Mouse (Mus musculus) thymus, postnatal 10 days (tissue): ENCODE measurements around the gene En2.

ENCODE experiments used
- DNase-seq, 2 experiments: peaks; one replicate each; pipeline ENCODE4 v3.0.0; 2021; ENCODE audit warnings: low spot score in 2 of 2

The En2 gene

DNA sequence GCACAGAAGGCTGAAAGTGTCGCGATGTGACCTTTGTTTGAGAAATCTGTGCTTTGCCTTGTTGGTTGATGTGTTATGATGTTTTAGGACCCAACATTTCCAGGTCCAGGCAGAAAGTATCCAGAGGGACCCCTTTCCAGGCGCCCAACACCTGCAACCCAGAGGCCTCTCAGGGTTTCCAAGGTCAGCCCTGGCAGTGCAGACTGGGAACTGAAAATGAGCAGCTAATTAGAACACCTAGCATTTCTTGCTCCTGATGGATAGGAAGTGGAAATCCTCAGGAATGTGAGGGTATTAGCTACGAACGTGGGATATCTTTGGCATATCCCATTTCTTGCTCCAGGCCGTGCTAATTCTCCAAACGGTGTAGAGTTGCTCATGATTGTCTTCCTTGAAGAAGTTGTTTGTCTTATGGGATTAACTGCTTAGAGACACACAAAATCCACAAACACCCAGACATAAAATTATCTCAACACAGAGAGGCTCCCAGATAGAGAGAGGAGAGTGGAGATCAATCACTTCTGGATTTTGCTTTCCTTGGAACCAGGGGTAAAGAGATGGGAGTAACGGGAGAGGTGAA, 5.5 kb upstream of the En2 start:
- no peak for DNase-seq

DNA sequence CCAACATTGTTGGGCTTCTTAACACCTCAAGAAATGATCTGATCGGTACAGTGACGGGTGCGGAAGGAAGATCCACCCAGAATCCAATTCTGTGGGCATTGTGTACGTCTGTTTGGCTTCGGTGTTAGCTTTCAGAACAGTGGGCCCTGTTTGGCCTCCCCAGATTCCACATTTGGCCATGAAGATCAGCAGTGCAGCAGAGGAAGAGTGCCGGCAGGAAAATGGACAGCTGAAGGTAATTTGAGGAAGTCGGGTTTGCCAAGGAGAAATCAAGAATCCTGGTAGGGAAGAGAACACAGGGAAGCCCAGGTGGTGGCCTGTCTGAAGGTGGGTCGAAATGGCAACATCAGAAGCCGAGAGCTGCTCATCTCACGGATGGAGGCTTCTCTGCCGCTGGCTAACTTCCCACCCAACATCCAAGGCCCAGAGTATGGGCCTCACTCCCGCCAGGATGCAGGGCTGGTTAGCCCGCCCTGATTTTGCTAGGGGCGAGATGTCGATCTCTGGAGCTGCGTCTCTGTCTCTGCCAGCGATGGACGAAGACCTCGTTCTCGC, 4.0 kb upstream of the En2 start:
- no peak for DNase-seq

DNA sequence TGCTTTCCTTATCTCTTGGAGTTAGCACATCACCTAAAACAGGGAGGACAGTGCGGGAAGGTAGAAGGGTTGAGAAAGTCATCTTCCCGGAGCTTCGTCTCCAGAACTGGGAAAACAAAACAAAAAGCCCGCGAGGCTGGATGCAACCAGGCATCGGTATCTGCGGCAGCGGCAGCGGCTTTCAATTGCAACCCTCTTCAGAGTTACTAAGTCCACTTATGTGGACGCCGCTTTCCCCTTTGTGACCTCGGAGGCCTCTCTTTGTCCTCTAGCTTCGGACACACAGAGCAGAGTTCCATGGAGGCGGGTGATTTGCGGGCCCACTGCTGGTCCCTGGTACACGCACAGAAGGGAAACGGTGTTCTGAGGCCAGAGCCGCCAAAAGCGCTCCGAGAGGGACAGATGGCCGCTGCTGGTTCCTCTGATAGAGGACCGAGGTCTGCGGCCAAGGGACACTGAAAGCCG, 3.5 kb upstream of the En2 start:
- no peak for DNase-seq

DNA sequence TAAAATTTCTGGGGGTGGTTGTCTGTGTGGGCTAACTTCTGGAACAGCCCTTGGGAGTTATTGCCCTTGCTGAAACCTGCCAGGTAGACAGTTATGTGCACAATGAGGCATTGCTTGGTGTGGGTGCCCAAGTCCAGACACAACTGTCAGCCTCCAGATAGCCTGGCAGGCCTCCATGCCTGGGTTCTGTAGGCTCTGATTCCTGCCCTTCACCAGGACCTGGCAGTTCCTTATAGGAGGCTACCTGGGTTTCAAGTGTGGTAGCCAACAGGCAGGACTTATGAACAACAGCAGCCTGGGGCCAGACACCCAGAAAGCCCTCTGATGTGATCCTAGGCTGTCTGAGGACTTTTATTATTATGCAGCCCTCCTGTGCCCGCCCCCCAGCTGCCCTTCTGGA, 1.6 kb upstream of the En2 start:
- no peak for DNase-seq

DNA sequence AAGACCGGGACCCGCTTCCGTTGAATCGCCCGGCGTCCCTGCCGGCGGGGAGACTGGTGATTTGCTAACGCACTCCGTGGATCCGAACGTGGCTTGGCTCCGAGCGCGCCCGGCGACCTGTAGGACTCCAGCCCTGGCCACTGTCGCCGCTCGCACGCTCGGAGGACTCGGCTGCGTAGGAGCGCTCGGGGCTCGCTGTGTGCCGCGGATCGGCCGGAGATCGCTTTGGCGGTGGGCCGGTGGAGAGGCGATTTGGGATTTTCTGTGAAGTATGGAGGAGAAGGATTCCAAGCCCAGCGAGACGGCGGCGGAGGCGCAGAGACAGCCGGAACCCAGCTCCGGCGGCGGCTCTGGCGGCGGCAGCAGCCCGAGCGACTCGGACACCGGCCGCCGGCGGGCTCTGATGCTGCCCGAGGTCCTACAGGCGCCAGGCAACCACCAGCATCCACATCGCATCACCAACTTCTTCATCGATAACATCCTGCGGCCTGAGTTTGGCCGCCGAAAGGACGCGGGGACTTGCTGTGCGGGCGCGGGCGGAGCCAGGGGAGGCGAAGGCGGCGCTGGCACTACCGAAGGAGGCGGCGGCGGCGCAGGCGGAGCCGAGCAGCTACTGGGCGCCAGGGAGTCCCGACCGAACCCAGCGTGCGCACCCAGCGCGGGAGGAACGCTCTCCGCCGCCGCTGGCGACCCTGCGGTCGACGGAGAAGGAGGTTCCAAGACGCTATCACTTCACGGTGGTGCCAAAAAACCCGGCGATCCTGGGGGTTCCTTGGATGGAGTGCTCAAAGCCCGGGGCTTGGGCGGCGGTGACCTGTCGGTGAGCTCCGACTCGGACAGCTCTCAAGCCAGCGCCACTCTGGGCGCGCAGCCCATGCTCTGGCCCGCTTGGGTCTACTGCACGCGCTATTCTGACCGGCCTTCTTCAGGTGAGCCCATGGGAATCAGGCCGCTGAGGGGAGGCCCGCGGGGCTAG, 1.1 kb downstream of the En2 start:
- no peak for DNase-seq

DNA sequence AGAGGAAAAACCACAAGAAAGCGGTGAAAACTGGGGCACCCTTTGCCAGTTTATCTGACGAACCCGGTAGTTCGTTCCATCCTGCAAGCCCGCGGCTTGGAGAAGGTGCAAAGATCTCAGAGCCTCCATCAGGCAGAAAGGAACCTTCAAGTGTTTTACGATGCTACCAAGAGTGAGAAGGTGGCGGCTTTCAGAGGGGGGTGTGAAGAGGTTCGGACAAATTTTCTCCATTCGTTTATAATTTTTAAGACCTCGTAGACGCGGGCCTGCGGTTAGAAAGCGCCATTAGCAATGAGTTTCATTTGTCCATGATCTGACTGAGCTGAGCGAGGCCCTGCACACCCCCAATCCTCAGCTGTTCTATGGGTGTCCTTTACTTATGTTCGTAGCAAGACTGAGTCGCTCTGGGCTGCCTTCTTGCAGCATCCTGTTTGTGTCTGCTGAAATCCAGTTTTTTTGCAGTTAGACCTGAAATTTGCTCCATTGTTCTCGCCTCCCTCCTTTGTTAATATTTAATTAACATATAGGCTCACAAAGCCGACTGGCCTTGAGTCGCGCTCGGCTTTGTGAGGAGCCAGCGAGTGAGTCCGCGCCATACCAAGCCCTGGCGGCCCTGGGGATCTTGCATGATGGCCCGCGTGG, 2.2 kb downstream of the En2 start:
- no peak for DNase-seq

DNA sequence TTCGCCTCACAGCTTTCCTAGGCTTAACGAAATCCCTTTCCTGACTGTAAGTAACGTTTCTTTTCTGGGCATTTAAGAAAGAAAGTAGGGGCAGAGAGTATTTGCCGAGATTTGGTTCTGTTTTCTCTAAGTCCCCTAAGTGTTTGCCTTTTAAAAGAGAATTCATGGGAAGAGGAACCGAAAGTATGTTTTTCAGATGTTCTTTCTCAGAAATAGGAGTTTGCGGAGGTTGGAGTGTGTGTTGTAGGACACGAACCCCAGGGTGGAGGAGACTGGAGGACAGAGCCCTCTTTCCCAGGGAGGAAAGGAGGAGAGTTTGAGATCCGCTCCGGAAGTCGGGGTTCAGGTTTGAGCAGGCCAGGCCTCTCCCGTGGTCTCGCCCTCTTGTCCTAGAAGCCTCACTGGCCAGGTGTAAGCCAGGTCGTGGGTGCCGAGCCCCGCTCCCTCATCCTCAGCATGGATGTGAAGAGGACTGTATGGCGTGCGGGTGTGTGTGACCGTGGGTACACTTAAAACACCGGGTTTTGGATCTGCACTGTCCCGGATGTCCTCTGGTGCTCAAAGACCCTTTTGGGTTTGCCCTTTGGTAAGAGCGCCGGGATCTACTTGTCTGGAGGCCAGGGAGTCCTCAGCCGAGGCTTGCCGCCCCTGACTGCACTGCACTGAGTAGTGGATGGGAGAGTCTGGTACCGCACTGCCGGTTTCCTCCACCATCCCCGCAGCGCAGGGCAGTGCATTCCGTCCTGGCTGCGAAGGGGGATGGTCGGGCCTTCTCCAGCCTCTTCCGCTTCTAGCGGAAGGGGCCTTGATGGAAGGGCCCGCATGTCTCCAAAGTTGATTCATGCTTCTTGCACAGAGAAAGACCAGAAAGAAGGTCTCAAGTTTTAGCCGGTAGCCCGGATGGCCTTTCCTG, 3.0 kb downstream of the En2 start:
- DNase-seq, result no peak

DNA sequence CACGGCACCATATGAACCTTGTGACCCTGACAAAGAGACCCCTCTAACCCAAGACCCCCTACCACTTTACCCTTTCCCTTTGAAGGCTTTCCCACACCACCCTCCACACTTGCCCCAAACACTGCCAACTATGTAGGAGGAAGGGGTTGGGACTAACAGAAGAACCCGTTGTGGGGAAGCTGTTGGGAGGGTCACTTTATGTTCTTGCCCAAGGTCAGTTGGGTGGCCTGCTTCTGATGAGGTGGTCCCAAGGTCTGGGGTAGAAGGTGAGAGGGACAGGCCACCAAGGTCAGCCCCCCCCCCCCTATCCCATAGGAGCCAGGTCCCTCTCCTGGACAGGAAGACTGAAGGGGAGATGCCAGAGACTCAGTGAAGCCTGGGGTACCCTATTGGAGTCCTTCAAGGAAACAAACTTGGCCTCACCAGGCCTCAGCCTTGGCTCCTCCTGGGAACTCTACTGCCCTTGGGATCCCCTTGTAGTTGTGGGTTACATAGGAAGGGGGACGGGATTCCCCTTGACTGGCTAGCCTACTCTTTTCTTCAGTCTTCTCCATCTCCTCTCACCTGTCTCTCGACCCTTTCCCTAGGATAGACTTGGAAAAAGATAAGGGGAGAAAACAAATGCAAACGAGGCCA, 3.8 kb downstream of the En2 start:
- DNase-seq, result no peak

DNA sequence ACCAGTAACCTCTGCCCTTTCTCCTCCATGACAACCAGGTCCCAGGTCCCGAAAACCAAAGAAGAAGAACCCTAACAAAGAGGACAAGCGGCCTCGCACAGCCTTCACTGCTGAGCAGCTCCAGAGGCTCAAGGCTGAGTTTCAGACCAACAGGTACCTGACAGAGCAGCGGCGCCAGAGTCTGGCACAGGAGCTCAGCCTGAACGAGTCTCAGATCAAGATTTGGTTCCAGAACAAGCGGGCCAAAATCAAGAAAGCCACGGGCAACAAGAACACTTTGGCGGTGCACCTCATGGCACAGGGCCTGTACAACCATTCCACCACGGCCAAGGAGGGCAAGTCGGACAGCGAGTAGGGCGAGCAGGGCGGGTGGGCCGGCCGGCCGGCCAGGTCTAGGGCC, 4.6 kb downstream of the En2 start:
- no peak for DNase-seq

DNA sequence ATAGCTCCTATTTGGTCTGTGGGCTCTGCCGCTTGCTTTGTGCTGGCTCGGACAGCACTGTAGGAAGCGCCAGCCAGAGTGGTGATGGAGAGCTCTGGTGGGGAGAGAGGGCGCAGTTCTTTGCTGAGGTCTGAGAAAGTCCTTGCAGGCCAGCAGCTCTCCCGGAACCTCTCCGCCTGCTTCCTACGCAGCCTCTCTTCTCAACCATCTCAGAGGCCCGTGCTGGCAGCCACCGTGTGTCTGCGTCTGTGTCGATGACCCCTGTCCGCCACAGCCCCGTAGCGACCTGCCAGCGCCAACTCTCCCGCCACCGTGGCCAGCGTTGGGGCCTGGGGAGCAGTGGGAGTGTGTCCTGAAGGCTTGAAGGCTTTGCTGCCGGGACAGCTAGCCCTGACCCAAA, 5.4 kb downstream of the En2 start:
- no peak for DNase-seq

DNA sequence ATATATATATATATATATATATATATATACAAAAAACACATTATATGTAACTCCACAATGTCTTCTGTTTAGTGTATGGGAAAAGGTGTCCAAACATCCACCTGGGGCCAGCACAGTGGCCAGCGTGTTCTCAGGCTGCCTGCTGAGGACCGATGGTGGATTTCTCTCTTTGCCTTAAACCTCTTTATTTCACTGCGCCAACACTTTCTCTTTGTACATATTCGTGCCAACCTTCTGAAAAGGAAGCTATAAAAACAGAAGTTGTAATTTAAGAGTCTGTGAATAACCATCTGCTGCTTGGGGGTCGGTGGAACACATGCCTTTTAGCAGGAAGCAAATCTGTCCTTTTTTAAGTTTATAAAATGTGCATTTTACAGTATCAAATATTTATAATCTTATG, 6.2 kb downstream of the En2 start:
- no peak for DNase-seq

DNA sequence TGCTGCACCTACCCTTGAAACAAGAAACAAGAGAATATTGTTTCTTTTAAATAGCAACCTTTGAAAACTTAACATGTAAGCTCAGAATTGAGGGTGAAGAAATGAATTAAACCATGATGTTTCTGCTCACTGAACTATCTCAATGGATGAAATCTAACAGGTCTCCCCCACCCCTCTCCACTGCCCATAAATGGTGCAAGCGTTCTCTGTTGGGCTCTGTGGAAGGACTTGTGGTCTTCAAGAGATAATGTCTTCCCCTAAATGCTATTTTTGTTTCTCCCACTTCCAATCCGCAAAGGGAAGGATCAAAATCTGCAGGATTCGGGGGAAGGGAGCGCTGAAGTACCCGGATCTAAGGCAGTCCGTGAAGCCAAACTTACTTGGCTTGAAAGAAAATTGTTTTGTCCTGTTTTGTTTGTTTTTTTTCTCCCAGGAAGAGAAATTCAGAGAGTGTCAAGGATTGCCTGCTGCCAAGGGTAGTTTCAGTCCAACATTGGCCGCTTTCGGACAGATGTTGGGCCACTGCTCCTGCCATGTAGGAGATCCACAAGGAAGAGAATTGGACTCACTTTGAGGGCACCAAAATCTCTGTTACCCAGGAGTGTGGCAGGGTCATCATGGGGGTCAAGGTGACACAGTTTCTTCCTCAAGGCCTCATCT, 6.9 kb downstream of the En2 start:
- no peak for DNase-seq

DNA sequence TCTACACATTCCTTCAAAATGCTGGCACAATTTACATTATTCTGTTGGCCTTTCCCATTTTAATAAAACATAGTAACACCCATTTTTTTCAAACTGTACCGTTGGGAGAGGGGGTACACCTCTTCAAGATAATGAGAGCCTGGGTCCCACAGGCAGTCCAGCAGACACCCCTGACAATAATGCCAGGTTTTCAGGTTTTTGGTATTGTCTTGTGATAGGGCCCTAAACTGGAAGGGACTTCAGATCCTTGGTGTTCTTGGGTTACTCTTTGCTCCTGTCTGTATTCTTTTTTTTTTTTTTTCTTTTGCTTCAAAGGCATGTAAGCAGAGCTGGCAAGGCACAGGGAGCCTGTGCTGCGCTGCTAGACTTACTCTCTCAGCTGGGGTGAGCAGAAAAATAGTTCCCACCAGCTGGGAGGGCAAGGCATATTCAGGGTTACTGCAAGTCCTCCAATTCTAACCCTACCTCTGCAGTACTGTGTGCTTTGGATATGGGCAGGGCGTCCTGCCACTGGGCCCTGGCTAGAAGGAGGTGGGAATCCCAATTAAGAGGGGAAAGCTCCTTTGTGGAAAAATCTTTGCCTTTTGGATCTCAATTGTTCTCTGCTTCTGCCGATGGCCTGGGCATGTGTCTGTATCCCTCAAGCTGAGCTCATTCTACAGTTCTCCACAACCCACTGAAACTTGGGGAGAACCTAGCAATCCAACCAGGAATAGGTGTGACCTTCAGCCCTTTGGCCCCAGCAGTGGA, 7.6 kb downstream of the En2 start:
- DNase-seq, result no peak

DNA sequence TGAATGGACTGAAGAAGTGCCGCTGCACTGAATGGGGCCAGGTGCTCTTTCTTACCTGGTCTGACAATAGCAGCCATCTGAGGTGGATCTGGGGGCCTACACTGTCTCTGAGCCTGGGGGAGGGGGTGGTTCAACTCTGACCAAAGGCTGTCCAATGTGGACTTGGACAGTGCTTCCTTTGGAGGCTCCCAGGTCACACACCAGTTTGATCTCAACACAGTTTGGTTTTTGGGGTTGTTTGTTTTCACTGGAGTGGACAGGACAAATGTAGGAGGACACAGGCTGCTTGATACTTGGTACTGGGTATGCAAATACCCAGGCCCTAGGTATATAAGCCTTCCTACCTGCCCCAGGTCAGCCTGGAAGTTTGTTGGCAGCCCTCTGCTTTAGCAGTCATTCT, 8.2 kb downstream of the En2 start:
- DNase-seq, result no peak

DNA sequence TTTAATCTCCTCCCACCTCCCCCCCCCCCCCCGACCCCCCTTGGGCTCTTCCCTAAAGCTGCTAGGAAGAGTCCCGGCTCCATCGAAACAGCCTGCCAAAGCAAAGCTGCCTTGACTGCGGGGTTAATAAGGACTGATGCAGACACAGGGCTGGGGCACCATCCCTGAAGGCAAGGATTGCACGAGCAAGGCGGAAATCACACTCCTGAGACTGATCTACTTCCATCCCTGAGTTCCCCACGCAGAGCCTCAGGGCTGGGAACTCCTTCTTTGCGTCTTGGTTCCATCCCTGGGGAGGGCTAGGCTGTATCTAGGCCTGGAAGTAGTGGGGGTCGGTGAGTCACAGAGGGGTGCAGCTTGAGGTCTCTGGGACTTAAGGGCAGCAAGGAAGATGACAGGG, 8.6 kb downstream of the En2 start:
- no peak for DNase-seq

DNA sequence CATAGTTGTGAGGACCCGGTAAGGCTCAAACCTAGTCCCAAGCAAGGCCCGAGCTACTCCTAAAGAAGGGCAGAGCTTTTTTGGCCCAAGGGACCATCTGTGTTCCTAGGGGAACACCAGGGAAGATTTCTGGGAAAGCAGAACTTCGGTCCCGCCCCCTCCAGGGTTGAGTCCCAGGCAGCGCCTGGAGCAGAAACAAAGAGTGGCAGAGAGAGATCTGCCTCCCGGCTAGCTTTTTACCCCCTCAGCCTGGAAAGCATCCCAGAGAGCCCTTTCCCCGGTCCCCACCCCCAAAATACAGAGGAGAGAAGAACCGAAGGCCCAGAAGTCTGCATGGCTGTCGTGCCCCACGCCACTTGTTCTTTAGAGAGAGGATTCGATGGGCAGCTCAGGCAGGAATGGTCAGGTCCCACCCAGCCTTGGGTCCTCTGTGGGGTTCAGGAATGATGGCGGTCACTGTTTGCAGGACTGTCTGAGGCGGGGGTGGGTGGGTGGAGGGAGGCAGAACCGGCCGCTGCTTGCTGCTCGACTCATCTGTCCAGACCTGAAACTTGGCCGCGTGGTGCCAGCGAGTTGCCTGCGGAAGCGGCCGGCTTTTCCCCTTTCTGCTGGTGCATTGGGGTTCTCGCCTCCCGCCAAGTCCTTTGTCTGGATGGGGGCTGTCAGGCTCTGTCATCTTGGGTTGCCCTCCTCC, 9.5 kb downstream of the En2 start:
- no peak for DNase-seq

DNA sequence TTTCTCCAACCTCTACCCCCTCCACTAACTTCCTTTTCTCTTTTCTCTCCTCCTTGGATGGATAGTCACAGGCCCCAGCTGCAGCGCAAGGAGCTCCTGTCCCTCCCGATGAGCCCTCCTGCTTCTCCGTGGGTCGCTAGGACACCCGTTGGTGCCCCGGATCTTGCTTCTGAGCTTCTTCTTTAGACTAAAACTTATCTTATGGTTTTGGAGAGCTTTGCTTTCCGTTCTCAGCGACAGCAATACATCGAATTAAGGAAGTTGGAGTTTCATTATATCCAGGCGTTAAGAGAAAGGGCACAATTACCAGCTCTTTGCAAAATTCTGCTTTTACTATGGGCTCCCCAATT, 10.1 kb downstream of the En2 start:
- DNase-seq, result no peak

DNA sequence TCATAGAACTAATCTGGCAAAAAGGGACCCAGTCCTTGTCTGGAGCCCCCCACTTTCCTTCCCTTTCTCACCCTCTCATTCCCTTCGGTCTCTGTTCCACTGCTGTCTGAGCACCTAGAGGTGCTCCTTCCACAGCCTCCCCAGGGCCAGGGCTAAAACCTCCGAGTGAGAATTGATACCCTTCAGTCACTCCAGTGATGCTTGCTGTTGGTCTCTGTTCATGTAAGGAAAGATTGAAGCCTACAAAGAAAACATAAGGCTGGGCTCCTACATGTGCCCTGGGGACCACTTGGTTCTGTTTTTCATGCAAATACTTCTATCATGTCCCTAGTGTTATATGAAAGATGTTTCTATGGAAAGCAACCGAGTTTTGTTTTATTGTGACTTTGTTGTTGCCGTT, 10.5 kb downstream of the En2 start:
- no peak for DNase-seq

DNA sequence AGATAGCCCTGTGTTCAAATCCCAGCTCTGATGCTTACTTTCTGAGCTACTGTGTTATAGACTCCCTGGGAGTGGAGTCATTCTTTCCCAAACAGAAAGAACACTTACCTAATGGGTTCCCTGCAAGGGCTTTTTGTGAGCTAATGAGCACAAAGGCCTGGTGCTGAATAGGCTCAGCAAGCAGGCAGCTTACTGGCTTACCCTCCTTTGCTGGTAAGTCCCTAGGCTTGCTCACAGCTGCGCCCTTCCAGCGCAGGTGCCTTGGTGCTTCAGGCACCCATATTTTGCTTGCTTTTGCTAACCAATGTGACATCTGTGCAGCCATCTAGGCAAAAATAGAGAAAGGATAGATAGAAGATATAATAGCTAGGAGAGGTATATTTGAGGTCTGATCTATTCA, 11.1 kb downstream of the En2 start:
- DNase-seq, result no peak
